15 mouse cellular contexts compared by ENCODE assay signal in the genomic region with DNA sequence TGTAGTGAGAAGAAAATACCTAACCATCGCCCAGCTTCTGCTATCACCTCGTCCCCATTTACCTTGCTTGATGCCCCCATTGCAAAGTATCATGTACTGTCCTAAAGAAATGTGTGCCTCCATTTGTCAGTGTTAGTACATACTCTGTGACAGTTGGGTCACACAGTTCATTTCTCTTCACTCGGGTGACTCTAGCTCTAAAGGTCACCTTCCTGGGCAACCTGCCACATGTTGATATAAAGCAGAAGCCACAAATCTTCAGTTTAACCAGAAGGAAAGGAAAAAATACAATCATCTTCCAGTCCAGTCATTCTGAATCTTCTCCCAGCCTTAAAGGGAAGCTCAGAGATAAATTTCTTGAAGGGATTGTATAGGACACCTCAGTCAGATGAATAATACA.
DNase-seq lines count a peak whose midpoint lies in the region; ATAC-seq lines count a peak whose summit lies in the region.
"Had no signal": no experiment of that assay in that cellular context is flagged by ENCODE, and none has a peak within 500 bp of the region (broad histone marks: within the 10 kb centered on the region; RNA-seq: fewer than 3 reads in every experiment).

No protein-coding gene starts in this region.

- peak; percentile 52 for ATAC-seq in megakaryocyte progenitor cell, adult 5-6 weeks (replicated peaks; ENCODE audit: poor library complexity)
- ATAC-seq: forebrain, postnatal 0 days; hindbrain, postnatal 0 days had no signal

- intact Hi-C loops in left cerebral cortex, postnatal 25 days (cut with DNase I): no loop called here

- peak; percentile 22 for DNase-seq in heart, postnatal 4 days
- no peak for DNase-seq in heart, adult 8-10 months (ENCODE audit: low spot score)
- peak; percentile 9 for DNase-seq in lung, postnatal 36 days
- DNase-seq in lung, postnatal 25 days (ENCODE audit: low spot score): no peak
- peak; percentile 26 for DNase-seq in induced T-regulatory cell, adult 2 months (ENCODE audit: low read depth)
- DNase-seq in layer of hippocampus, postnatal 36 days: no peak
- DNase-seq in left cerebral cortex, postnatal 25 days (ENCODE audit: low spot score in 2 of 2): no peak
- DNase-seq: cerebellum, postnatal 14 days; forebrain, postnatal 0 days; heart, postnatal 14 days; liver, embryonic 13.5 days; right cerebral cortex, postnatal 4 days; thymus, adult 18-20 months had no signal

Comparison
In these comparisons a context has a peak if more than half of its experiments do, and no peak if none do; other contexts are left out.
1. DNase-seq: peak in heart, postnatal 4 days (single experiment), lung, postnatal 36 days (single experiment) and induced T-regulatory cell, adult 2 months (single experiment); none in heart, adult 8-10 months (single experiment), lung, postnatal 25 days (single experiment), layer of hippocampus, postnatal 36 days (0 of 2) and left cerebral cortex, postnatal 25 days (0 of 2).